In genomic region chr3:97931310-97931885, GRCm38 (mm10) we compare ENCODE assay signal across 12 mouse cellular contexts. TPM values are rescaled to one million over a fixed set of nuclear protein-coding genes. Genes with fewer than 3 reads are reported as not detected.
DNase-seq lines count a peak whose midpoint lies in the region; ATAC-seq and TF ChIP-seq lines count a peak whose summit lies in the region.
"Had no signal": no experiment of that assay in that cellular context is flagged by ENCODE, and none has a peak within 500 bp of the region (broad histone marks: within the 10 kb centered on the region; RNA-seq: fewer than 3 reads in every experiment).

No protein-coding gene starts in this region.

- H3K4me2 ChIP-seq in heart, embryonic 13.5 days = 0 out of 2 replicates have a peak overlapping the region, but pooled peaks have one; percentile 62
- H3K4me2 ChIP-seq in limb, embryonic 13.5 days (replicated peaks) = 0 out of 2 replicates have a peak overlapping the region, but pooled peaks have one; percentile 19

- peaks cover 14% of the 10 kb centered on the region for H3K27me3 ChIP-seq in heart, embryonic 13.5 days (replicated peaks)
- H3K27me3 ChIP-seq in spleen, adult 2 months (ENCODE audit: control insufficient read depth, insufficient read depth, low read length) = no peaks in the 10 kb centered on the region
- H3K27me3 ChIP-seq in limb, embryonic 13.5 days = peaks cover 5% of the 10 kb centered on the region; the same call in 1 of the 2 replicates
- H3K27me3 ChIP-seq in hindbrain, embryonic 10.5 days (ENCODE audit: insufficient read depth, poor library complexity, severe bottlenecking) = peaks cover 24% of the 10 kb centered on the region

- peak overlapping the region; percentile 72 for H3K9ac ChIP-seq in heart, embryonic 13.5 days
- H3K9ac ChIP-seq in limb, embryonic 13.5 days = no peak overlapping the region
- H3K9ac ChIP-seq: midbrain, embryonic 15.5 days had no signal

- intact Hi-C loops in heart, postnatal 36 days (cut with DNase I) = no loop called here

- H3K36me3 ChIP-seq in heart, embryonic 13.5 days = no peaks in the 10 kb centered on the region
- H3K36me3 ChIP-seq in spleen, adult 2 months (ENCODE audit: control insufficient read depth, insufficient read depth, low read length) = no peaks in the 10 kb centered on the region
- no peaks in the 10 kb centered on the region for H3K36me3 ChIP-seq in limb, embryonic 13.5 days
- H3K36me3 ChIP-seq in hindbrain, embryonic 10.5 days = no peaks in the 10 kb centered on the region
- H3K36me3 ChIP-seq: embryonic facial prominence, embryonic 10.5 days; midbrain, embryonic 15.5 days had no signal

- 63% methylated on average over 7 of the region's 7 CpGs for WGBS in heart, embryonic 13.5 days
- 30% methylated on average over 7 of the region's 7 CpGs for WGBS in spleen, adult 2 months
- WGBS in limb, embryonic 13.5 days = 56% methylated on average over 7 of the region's 7 CpGs
- WGBS in hindbrain, embryonic 10.5 days = 87% methylated on average over 7 of the region's 7 CpGs

- no peak overlapping the region for H3K27ac ChIP-seq in heart, embryonic 13.5 days (replicated peaks)
- peak overlapping the region; percentile 66; the same call in 1 of the 2 replicates for H3K27ac ChIP-seq in spleen, adult 2 months (ENCODE audit: insufficient read depth, low read length)
- H3K27ac ChIP-seq in limb, embryonic 13.5 days = no peak overlapping the region
- no peak overlapping the region for H3K27ac ChIP-seq in hindbrain, embryonic 10.5 days
- H3K27ac ChIP-seq: midbrain, embryonic 15.5 days had no signal

- no peak for ATAC-seq in heart, embryonic 13.5 days (ENCODE audit: extremely low read depth, insufficient number of reproducible peaks, low FRiP score, low TSS enrichment)
- ATAC-seq in limb, embryonic 13.5 days (ENCODE audit: low FRiP score, low read depth) = no peak
- ATAC-seq: midbrain, embryonic 15.5 days had no signal

- DNase-seq in heart, postnatal 36 days = no peak
- DNase-seq in spleen, adult 2 months (ENCODE audit: low read depth in 1 of 2, low spot score in 2 of 2) = no peak
- no peak for DNase-seq in spleen, postnatal 10 days (ENCODE audit: low spot score in 2 of 2)
- DNase-seq in telencephalon, adult 2 months (ENCODE audit: low read depth, low spot score) = peak; percentile 62
- DNase-seq in ovary, postnatal 14 days (ENCODE audit: low spot score) = no peak
- DNase-seq in hindbrain, embryonic 10.5 days (ENCODE audit: low spot score) = no peak
- DNase-seq: adrenal gland, postnatal 14 days; kidney, postnatal 25 days had no signal

- peaks cover 3% of the 10 kb centered on the region; the same call in 1 of the 2 replicates for H3K9me3 ChIP-seq in heart, embryonic 13.5 days
- no peaks in the 10 kb centered on the region for H3K9me3 ChIP-seq in limb, embryonic 13.5 days
- no peaks in the 10 kb centered on the region for H3K9me3 ChIP-seq in hindbrain, embryonic 10.5 days
- H3K9me3 ChIP-seq: embryonic facial prominence, embryonic 10.5 days; midbrain, embryonic 15.5 days had no signal

- TF ChIP-seq POLR2A in spleen, adult 2 months (IDR thresholded peaks at IDR 0.05; ENCODE audit: low read depth, low read length) = no peak

- H3K4me1 ChIP-seq in heart, embryonic 13.5 days = peaks cover 52% of the 10 kb centered on the region
- peaks cover 12% of the 10 kb centered on the region; the same call in 1 of the 2 replicates for H3K4me1 ChIP-seq in spleen, adult 2 months (ENCODE audit: control insufficient read depth, insufficient read depth, insufficient read length)
- peaks cover 47% of the 10 kb centered on the region for H3K4me1 ChIP-seq in limb, embryonic 13.5 days
- peaks cover 42% of the 10 kb centered on the region for H3K4me1 ChIP-seq in hindbrain, embryonic 10.5 days (replicated peaks)

- H3K4me3 ChIP-seq in heart, embryonic 13.5 days = no peak overlapping the region
- no peak overlapping the region for H3K4me3 ChIP-seq in spleen, adult 2 months (ENCODE audit: extremely low read depth, insufficient read depth, insufficient read length)
- H3K4me3 ChIP-seq in limb, embryonic 13.5 days = no peak overlapping the region
- H3K4me3 ChIP-seq in hindbrain, embryonic 10.5 days = no peak overlapping the region
- H3K4me3 ChIP-seq: embryonic facial prominence, embryonic 10.5 days; midbrain, embryonic 15.5 days had no signal

- no peak for TF ChIP-seq CTCF in spleen, adult 2 months (IDR thresholded peaks at IDR 0.05; ENCODE audit: extremely low read depth, insufficient read depth, insufficient read length, insufficient replicate concordance)

RNA-seq across cellular contexts. Expression of gene Sec22b, which starts 30.4 kb away (rescaled TPM):
- 115 and 128 TPM in 2 replicates for polyA plus RNA-seq in heart, embryonic 13.5 days (2015; fragmentation: Nextera tagmentation; extraction: Ambion mirVana)
- total RNA-seq in heart, postnatal 36 days (2021) = 10 to 100 TPM; 37.7 to 39.7 TPM
- polyA plus RNA-seq in spleen, adult 2 months (2012; rRNA removed) = 15.8 and 17.1 TPM in 2 replicates
- polyA plus RNA-seq in limb, embryonic 13.5 days (2015; fragmentation: Nextera tagmentation; extraction: Ambion mirVana) = 157 and 165 TPM in 2 replicates
- 109 and 121 TPM in 2 replicates for polyA plus RNA-seq in hindbrain, embryonic 10.5 days (2016; fragmentation: Nextera tagmentation; extraction: Ambion mirVana)

RNA-seq across cellular contexts. Expression of gene Pde4dip, which starts 42.9 kb away (rescaled TPM):
- polyA plus RNA-seq in heart, embryonic 13.5 days (2015; fragmentation: Nextera tagmentation; extraction: Ambion mirVana) = 68.2 and 74.9 TPM in 2 replicates
- 1,000 to 10,000 TPM; 1,777 to 1,954 TPM for total RNA-seq in heart, postnatal 36 days (2021)
- polyA plus RNA-seq in spleen, adult 2 months (2012; rRNA removed) = 9.9 and 12.0 TPM in 2 replicates
- polyA plus RNA-seq in limb, embryonic 13.5 days (2015; fragmentation: Nextera tagmentation; extraction: Ambion mirVana) = 31.8 and 36.6 TPM in 2 replicates
- polyA plus RNA-seq in hindbrain, embryonic 10.5 days (2016; fragmentation: Nextera tagmentation; extraction: Ambion mirVana) = 22.4 and 29.4 TPM in 2 replicates
